ENCODE assay signal across 8 mouse cellular contexts in genomic region chr1:56970740-56971141, GRCm38 (mm10). TPM values are rescaled to one million over a fixed set of nuclear protein-coding genes. Genes with fewer than 3 reads are reported as not detected.
DNase-seq lines count a peak whose midpoint lies in the region; ATAC-seq and TF ChIP-seq lines count a peak whose summit lies in the region.

No protein-coding gene starts in this region.

- no peaks in the 10 kb centered on the region for H3K9me3 ChIP-seq in embryonic facial prominence, embryonic 10.5 days
- no peaks in the 10 kb centered on the region for H3K9me3 ChIP-seq in intestine, embryonic 15.5 days
- no peaks in the 10 kb centered on the region for H3K9me3 ChIP-seq in midbrain, embryonic 11.5 days (ENCODE audit: control insufficient read depth, low read length)

- peak overlapping the region; percentile 95 for H3K4me2 ChIP-seq in intestine, embryonic 15.5 days (replicated peaks)
- peak overlapping the region; percentile 79 for H3K4me2 ChIP-seq in midbrain, embryonic 11.5 days

- peak overlapping the region; percentile 9 for H3K9ac ChIP-seq in intestine, embryonic 15.5 days
- peak overlapping the region; percentile 87; the same call in 1 of the 2 replicates for H3K9ac ChIP-seq in midbrain, embryonic 11.5 days (ENCODE audit: low read length)

- no peaks in the 10 kb centered on the region for H3K36me3 ChIP-seq in embryonic facial prominence, embryonic 10.5 days (replicated peaks)
- no peaks in the 10 kb centered on the region for H3K36me3 ChIP-seq in intestine, embryonic 15.5 days
- H3K36me3 ChIP-seq in midbrain, embryonic 11.5 days (ENCODE audit: control insufficient read depth, insufficient read depth, low read length): no peaks in the 10 kb centered on the region

- no peak for ATAC-seq in intestine, embryonic 15.5 days
- no peak for ATAC-seq in midbrain, embryonic 11.5 days (ENCODE audit: low FRiP score)
- no peak for ATAC-seq in inflammation-experienced regulatory T-cells, adult 6 months

- peaks cover 58% of the 10 kb centered on the region for H3K27me3 ChIP-seq in embryonic facial prominence, embryonic 10.5 days (replicated peaks; ENCODE audit: low read depth, poor library complexity, severe bottlenecking)
- peaks cover 18% of the 10 kb centered on the region for H3K27me3 ChIP-seq in intestine, embryonic 15.5 days (replicated peaks)
- peaks cover 48% of the 10 kb centered on the region for H3K27me3 ChIP-seq in midbrain, embryonic 11.5 days (ENCODE audit: control insufficient read depth, insufficient read depth, low read length)

- 3% methylated on average over 27 of the region's 27 CpGs for WGBS in lung, adult 2 months
- WGBS in embryonic facial prominence, embryonic 10.5 days: under 1% methylated on average over 27 of the region's 27 CpGs
- WGBS in intestine, embryonic 15.5 days: under 1% methylated on average over 27 of the region's 27 CpGs
- under 1% methylated on average over 27 of the region's 27 CpGs for WGBS in midbrain, embryonic 11.5 days

- peak overlapping the region; percentile 98 for H3K27ac ChIP-seq in embryonic facial prominence, embryonic 10.5 days (replicated peaks)
- no peak overlapping the region for H3K27ac ChIP-seq in intestine, embryonic 15.5 days
- H3K27ac ChIP-seq in midbrain, embryonic 11.5 days (ENCODE audit: low read depth, low read length): no peak overlapping the region

- no peak for DNase-seq in lung, adult 2 months
- no peak for DNase-seq in lung, postnatal 14 days
- peak; percentile 65 for DNase-seq in embryonic facial prominence, embryonic 10.5 days (ENCODE audit: low spot score)
- DNase-seq in midbrain, embryonic 11.5 days (ENCODE audit: low spot score, missing footprints): peak; percentile 95
- no peak for DNase-seq in right cerebral cortex, postnatal 25 days
- DNase-seq in gastrocnemius, postnatal 10 days: no peak

- peaks cover 5% of the 10 kb centered on the region; the same call in 1 of the 2 replicates for H3K4me1 ChIP-seq in lung, adult 2 months (ENCODE audit: control insufficient read depth, insufficient read depth, low read length)
- peaks cover 43% of the 10 kb centered on the region for H3K4me1 ChIP-seq in embryonic facial prominence, embryonic 10.5 days
- peaks cover 21% of the 10 kb centered on the region for H3K4me1 ChIP-seq in intestine, embryonic 15.5 days (replicated peaks)
- peaks cover 22% of the 10 kb centered on the region for H3K4me1 ChIP-seq in midbrain, embryonic 11.5 days (ENCODE audit: control insufficient read depth, insufficient read depth, low read length)

- TF ChIP-seq CTCF in lung, adult 2 months (IDR thresholded peaks at IDR 0.05; ENCODE audit: insufficient read depth, low read length): no peak

- TF ChIP-seq POLR2A in lung, adult 2 months (IDR thresholded peaks at IDR 0.05; ENCODE audit: borderline replicate concordance, extremely low read depth, low read depth, low read length): no peak

- H3K4me3 ChIP-seq in lung, adult 2 months (replicated peaks; ENCODE audit: extremely low read depth, low read depth, low read length): peak overlapping the region; percentile 19
- H3K4me3 ChIP-seq in embryonic facial prominence, embryonic 10.5 days: peak overlapping the region; percentile 82
- H3K4me3 ChIP-seq in intestine, embryonic 15.5 days (replicated peaks): peak overlapping the region; percentile 75
- H3K4me3 ChIP-seq in midbrain, embryonic 11.5 days (ENCODE audit: low read depth, low read length): peak overlapping the region; percentile 73

RNA-seq across cellular contexts. Expression of gene Satb2, which starts 7.7 kb away (rescaled TPM):
- polyA plus RNA-seq in lung, adult 2 months (2012; rRNA removed): 0.22 and 0.48 TPM in 2 replicates
- 9.0 and 11.3 TPM in 2 replicates for polyA plus RNA-seq in embryonic facial prominence, embryonic 10.5 days (2016; fragmentation: Nextera tagmentation; extraction: Ambion mirVana)
- 2.7 and 2.9 TPM in 2 replicates for polyA plus RNA-seq in intestine, embryonic 15.5 days (2015; fragmentation: Nextera tagmentation; extraction: Ambion mirVana)
- 1.2 and 1.5 TPM in 2 replicates for polyA plus RNA-seq in midbrain, embryonic 11.5 days (2014; fragmentation: Nextera tagmentation; extraction: Ambion mirVana)
- not detected for polyA plus RNA-seq in inflammation-experienced regulatory T-cells, adult 6 months (2017; shearing (Covaris generic))
- 1 to 10 TPM in 1 of 2 experiments, under 1 TPM in 1; 0.63 to 9.2 TPM for total RNA-seq in gastrocnemius, postnatal 10 days (2021)

Comparison
In these comparisons a context has a peak if more than half of its experiments do, and no peak if none do; other contexts are left out.
1. DNase-seq: peak in embryonic facial prominence, embryonic 10.5 days (single experiment) and midbrain, embryonic 11.5 days (single experiment); none in lung, adult 2 months (single experiment), lung, postnatal 14 days (single experiment), right cerebral cortex, postnatal 25 days (single experiment) and gastrocnemius, postnatal 10 days (single experiment).
2. H3K4me3 ChIP-seq: peak in every context shown above with its lines; median percentile 82 in embryonic facial prominence, embryonic 10.5 days; 75 in intestine, embryonic 15.5 days; 73 in midbrain, embryonic 11.5 days; 19 in lung, adult 2 months.